Mouse (Mus musculus) thymus, adult 2 months (tissue): ENCODE results near the gene Gimap5.

Source experiments
- CTCF ChIP-seq: fragments of 200-500 bp; IDR thresholded peaks from 2 replicates; pipeline ENCODE4 v1.5.1; 2012; ENCODE audit warnings: mild to moderate bottlenecking, control low read depth, low read length, moderate library complexity, borderline replicate concordance; ENCODE audit not compliant: control insufficient read depth, poor library complexity, insufficient read depth; ENCODE audit errors: extremely low read depth
- POLR2A ChIP-seq: fragments of 200-500 bp; IDR thresholded peaks from 2 replicates; pipeline ENCODE4 v1.6.1; 2012; ENCODE audit warnings: mild to moderate bottlenecking, low read length, control low read depth, moderate library complexity; ENCODE audit not compliant: control insufficient read depth, poor library complexity, insufficient read depth; ENCODE audit errors: extremely low read depth

GRCm38 (mm10) chr6:48698888-48699287 lies 47.1 kb upstream of the Gimap5 start:
- TF ChIP-seq CTCF (no peak), POLR2A (no peak)
